Mouse (Mus musculus) hindbrain, embryonic 10.5 days (tissue): ENCODE results near the gene Bysl. TPM values are rescaled to one million over a fixed set of nuclear protein-coding genes. Genes with fewer than 3 reads are reported as not detected.
"Not testable (repeated sequence)": the region's sequence is repeated elsewhere in the genome, so short reads cannot be mapped to it uniquely, and the experiment has no call there.

Experiments used
- DNase-seq: peaks from one replicate; pipeline ENCODE4 v3.0.0-alpha.2; 2017; ENCODE audit warnings: low spot score
- H3K27ac ChIP-seq: fragments of 300-500 bp; sonication (generic); 2 replicates; pipeline ENCODE4 v1.5.1; 2016; ENCODE audit warnings: mild to moderate bottlenecking, moderate library complexity
- H3K27me3 ChIP-seq: fragments of 300-500 bp; sonication (generic); 2 replicates; pipeline ENCODE4 v1.6.1; 2016; ENCODE audit warnings: mild to moderate bottlenecking; ENCODE audit not compliant: poor library complexity, insufficient read depth, severe bottlenecking
- H3K36me3 ChIP-seq: fragments of 300-500 bp; sonication (generic); 2 replicates; pipeline ENCODE4 v1.6.1; 2016; ENCODE audit warnings: mild to moderate bottlenecking, moderate library complexity
- H3K4me1 ChIP-seq: fragments of 300-500 bp; sonication (generic); replicated peaks from 2 replicates; pipeline ENCODE4 v1.6.1; 2016; ENCODE audit warnings: mild to moderate bottlenecking
- H3K4me3 ChIP-seq: fragments of 300-500 bp; sonication (generic); 2 replicates; pipeline ENCODE4 v1.5.1; 2016; ENCODE audit warnings: mild to moderate bottlenecking, moderate library complexity
- H3K9me3 ChIP-seq: fragments of 300-500 bp; sonication (generic); 2 replicates; pipeline ENCODE4 v1.6.1; 2016; ENCODE audit warnings: mild to moderate bottlenecking, moderate library complexity
- WGBS: fragments of 180-500 bp; shearing (Covaris S2); methylation state at CpG from one replicate; pipeline ENCODE4 v1.1.7; 2016; 5-methylcytosine and 5-hydroxymethylcytosine counted together
- polyA plus RNA-seq: library from polyadenylated mRNA; unstranded; fragments of >200 nt; fragmentation: Nextera tagmentation; extraction: Ambion mirVana; gene quantifications from 2 replicates; pipeline ENCODE4 v1.2.1, GENCODE M21; 2016

Gene Bysl
- polyA plus RNA-seq, 1 experiment from 2014 or later: 39.0 TPM

GRCm38 (mm10) chr17:47629717-47630677 lies 18.7 kb upstream of the Bysl start:
- no peak for DNase-seq
- Histone ChIP-seq H3K27me3 (no peaks in the 10 kb centered on the region), H3K4me3 (peak overlapping the region; percentile 80), H3K27ac (peak overlapping the region; percentile 95), H3K9me3 (no peaks in the 10 kb centered on the region), H3K36me3 (peaks cover 23% of the 10 kb centered on the region), H3K4me1 (peaks cover 42% of the 10 kb centered on the region)
- under 1% methylated on average over 61 of the region's 61 CpGs for WGBS

GRCm38 (mm10) chr17:47628851-47629676 lies 17.8 kb upstream of the Bysl start:
- Histone ChIP-seq H3K4me1 (peaks cover 40% of the 10 kb centered on the region), H3K27me3 (no peaks in the 10 kb centered on the region), H3K9me3 (no peaks in the 10 kb centered on the region), H3K36me3 (peaks cover 32% of the 10 kb centered on the region), H3K27ac (peak overlapping the region; percentile 95), H3K4me3 (peak overlapping the region; percentile 80)
- peak; percentile 96 for DNase-seq
- WGBS: under 1% methylated on average over 63 of the region's 63 CpGs

GRCm38 (mm10) chr17:47627791-47628190 lies 16.5 kb upstream of the Bysl start:
- no peak for DNase-seq
- Histone ChIP-seq H3K4me3 (no peak overlapping the region), H3K27ac (no peak overlapping the region), H3K4me1 (peaks cover 36% of the 10 kb centered on the region), H3K27me3 (no peaks in the 10 kb centered on the region), H3K36me3 (peaks cover 45% of the 10 kb centered on the region), H3K9me3 (no peaks in the 10 kb centered on the region; the same call in 1 of the 2 replicates)
- 84% methylated on average over 2 of the region's 2 CpGs for WGBS

- Histone ChIP-seq H3K4me1 (peaks cover 19% of the 10 kb centered on the region), H3K36me3 (peaks cover 60% of the 10 kb centered on the region), H3K9me3 (no peaks in the 10 kb centered on the region; the same call in 1 of the 2 replicates), H3K27ac (no peak overlapping the region), H3K4me3 (no peak overlapping the region), H3K27me3 (no peaks in the 10 kb centered on the region)
- WGBS: 94% methylated on average over 5 of the region's 5 CpGs
- DNase-seq: no peak
Observed at GRCm38 (mm10) chr17:47626031-47626430, 14.7 kb upstream of the Bysl start.

GRCm38 (mm10) chr17:47625088-47625487 lies 13.8 kb upstream of the Bysl start:
- no peak overlapping the region for H3K4me3 ChIP-seq
- H3K4me1 ChIP-seq: peaks cover 9% of the 10 kb centered on the region
- no peaks in the 10 kb centered on the region for H3K27me3 ChIP-seq
- no peak overlapping the region for H3K27ac ChIP-seq
- DNase-seq: no peak
- H3K9me3 ChIP-seq: no peaks in the 10 kb centered on the region; the same call in 1 of the 2 replicates
- 96% methylated on average over 2 of the region's 2 CpGs for WGBS
- peaks cover 70% of the 10 kb centered on the region for H3K36me3 ChIP-seq

GRCm38 (mm10) chr17:47624572-47624971 lies 13.3 kb upstream of the Bysl start:
- not testable (repeated sequence) for H3K9me3 ChIP-seq, H3K4me1 ChIP-seq, H3K27ac ChIP-seq, H3K4me3 ChIP-seq, DNase-seq, H3K27me3 ChIP-seq
- H3K36me3 ChIP-seq: peaks cover 75% of the 10 kb centered on the region
- 94% methylated on average over 4 of the region's 5 CpGs for whole genome bisulfite sequencing

- no peaks in the 10 kb centered on the region for H3K27me3 ChIP-seq
- no peaks in the 10 kb centered on the region for H3K4me1 ChIP-seq
- WGBS: 95% methylated on average over 14 of the region's 14 CpGs
- no peak for DNase-seq
- H3K27ac ChIP-seq: no peak overlapping the region
- peaks cover 86% of the 10 kb centered on the region for H3K36me3 ChIP-seq
- no peaks in the 10 kb centered on the region; the same call in 1 of the 2 replicates for H3K9me3 ChIP-seq
- no peak overlapping the region for H3K4me3 ChIP-seq
Observed at GRCm38 (mm10) chr17:47622912-47623554, 11.7 kb upstream of the Bysl start.

GRCm38 (mm10) chr17:47618556-47619311 lies 7.4 kb upstream of the Bysl start:
- Histone ChIP-seq H3K27me3 (no peaks in the 10 kb centered on the region), H3K27ac (no peak overlapping the region), H3K4me1 (no peaks in the 10 kb centered on the region), H3K4me3 (no peak overlapping the region), H3K36me3 (peaks cover 93% of the 10 kb centered on the region), H3K9me3 (no peaks in the 10 kb centered on the region)
- 89% methylated on average over 13 of the region's 13 CpGs for WGBS
- DNase-seq: no peak

GRCm38 (mm10) chr17:47617605-47618307 lies 6.5 kb upstream of the Bysl start:
- peaks cover 93% of the 10 kb centered on the region for H3K36me3 ChIP-seq
- no peaks in the 10 kb centered on the region for H3K9me3 ChIP-seq
- H3K4me1 ChIP-seq: peaks cover 4% of the 10 kb centered on the region
- DNase-seq: no peak
- H3K27ac ChIP-seq: no peak overlapping the region
- WGBS: 91% methylated on average over 9 of the region's 9 CpGs
- no peaks in the 10 kb centered on the region for H3K27me3 ChIP-seq
- H3K4me3 ChIP-seq: no peak overlapping the region

GRCm38 (mm10) chr17:47616652-47617051 lies 5.4 kb upstream of the Bysl start:
- H3K27me3 ChIP-seq: no peaks in the 10 kb centered on the region
- WGBS: 90% methylated on average over 4 of the region's 4 CpGs
- H3K4me3 ChIP-seq: no peak overlapping the region
- DNase-seq: no peak
- H3K4me1 ChIP-seq: peaks cover 13% of the 10 kb centered on the region
- no peaks in the 10 kb centered on the region for H3K9me3 ChIP-seq
- no peak overlapping the region for H3K27ac ChIP-seq
- peaks cover 83% of the 10 kb centered on the region for H3K36me3 ChIP-seq

- no peaks in the 10 kb centered on the region for H3K9me3 ChIP-seq
- peaks cover 13% of the 10 kb centered on the region for H3K4me1 ChIP-seq
- WGBS: 93% methylated on average over 8 of the region's 8 CpGs
- H3K27ac ChIP-seq: no peak overlapping the region
- H3K36me3 ChIP-seq: peaks cover 77% of the 10 kb centered on the region
- no peak overlapping the region for H3K4me3 ChIP-seq
- H3K27me3 ChIP-seq: no peaks in the 10 kb centered on the region
- no peak for DNase-seq
Observed at GRCm38 (mm10) chr17:47616119-47616518, 4.8 kb upstream of the Bysl start.
